11 mouse cellular contexts compared by ENCODE assay signal in genomic region chr5:113043531-113043930, GRCm38 (mm10). TPM values are rescaled to one million over a fixed set of nuclear protein-coding genes. Genes with fewer than 3 reads are reported as not detected.
A peak's percentile ranks its signal among the peaks of the same experiment; 100 is the strongest.
DNase-seq lines count a peak whose midpoint lies in the region; ATAC-seq and TF ChIP-seq lines count a peak whose summit lies in the region.
"Had no signal": no experiment of that assay in that cellular context is flagged by ENCODE, and none has a peak within 500 bp of the region (broad histone marks: within the 10 kb centered on the region; RNA-seq: fewer than 3 reads in every experiment).

No protein-coding gene starts in this region.

- ATAC-seq in hindbrain, embryonic 11.5 days (ENCODE audit: low FRiP score) = no peak
- no peak for ATAC-seq in monocyte, adult 5-6 weeks (replicated peaks; ENCODE audit: insufficient number of reproducible peaks, low FRiP score, low TSS enrichment, poor library complexity, severe bottlenecking)
- no peak for ATAC-seq in stomach, postnatal 0 days (ENCODE audit: low FRiP score, low TSS enrichment)
- ATAC-seq: midbrain, embryonic 15.5 days had no signal

- peak overlapping the region; percentile 80 for H3K27ac ChIP-seq in hindbrain, embryonic 10.5 days
- H3K27ac ChIP-seq in hindbrain, embryonic 11.5 days (ENCODE audit: low read depth, low read length) = no peak overlapping the region
- H3K27ac ChIP-seq in stomach, postnatal 0 days (replicated peaks) = no peak overlapping the region
- H3K27ac ChIP-seq: midbrain, embryonic 15.5 days had no signal

- no peak overlapping the region for H3K4me2 ChIP-seq in hindbrain, embryonic 11.5 days (replicated peaks; ENCODE audit: low read depth, low read length)
- H3K4me2 ChIP-seq in stomach, postnatal 0 days (replicated peaks; ENCODE audit: low read depth) = no peak overlapping the region
- H3K4me2 ChIP-seq: midbrain, embryonic 15.5 days had no signal

- no peak for TF ChIP-seq CTCF in stomach, postnatal 0 days (IDR thresholded peaks at IDR 0.05; ENCODE audit: low read depth)

- intact Hi-C loops in heart, postnatal 10 days (cut with DNase I) = no loop called here

- peaks cover 40% of the 10 kb centered on the region for H3K4me1 ChIP-seq in hindbrain, embryonic 10.5 days (replicated peaks)
- H3K4me1 ChIP-seq in hindbrain, embryonic 11.5 days (replicated peaks; ENCODE audit: control insufficient read depth, insufficient read depth, low read length) = peaks cover 2% of the 10 kb centered on the region; the same call in 1 of the 2 replicates
- H3K4me1 ChIP-seq in stomach, postnatal 0 days (replicated peaks; ENCODE audit: control insufficient read depth, insufficient read depth) = no peaks in the 10 kb centered on the region

- no peaks in the 10 kb centered on the region for H3K36me3 ChIP-seq in hindbrain, embryonic 10.5 days
- H3K36me3 ChIP-seq in hindbrain, embryonic 11.5 days (ENCODE audit: control insufficient read depth, insufficient read depth, low read length) = no peaks in the 10 kb centered on the region
- no peaks in the 10 kb centered on the region for H3K36me3 ChIP-seq in stomach, postnatal 0 days (ENCODE audit: control insufficient read depth, insufficient read depth, low read length)
- H3K36me3 ChIP-seq: midbrain, embryonic 15.5 days had no signal

- no peaks in the 10 kb centered on the region for H3K9me3 ChIP-seq in hindbrain, embryonic 10.5 days
- no peaks in the 10 kb centered on the region for H3K9me3 ChIP-seq in hindbrain, embryonic 11.5 days (ENCODE audit: control insufficient read depth, low read length)
- no peaks in the 10 kb centered on the region for H3K9me3 ChIP-seq in stomach, postnatal 0 days (ENCODE audit: control insufficient read depth, low read length)
- H3K9me3 ChIP-seq: midbrain, embryonic 15.5 days had no signal

- H3K27me3 ChIP-seq in hindbrain, embryonic 10.5 days (ENCODE audit: insufficient read depth, poor library complexity, severe bottlenecking) = no peaks in the 10 kb centered on the region
- no peaks in the 10 kb centered on the region for H3K27me3 ChIP-seq in hindbrain, embryonic 11.5 days (ENCODE audit: control insufficient read depth, insufficient read depth, low read length)
- H3K27me3 ChIP-seq in stomach, postnatal 0 days (ENCODE audit: control insufficient read depth, insufficient read depth, low read length) = no peaks in the 10 kb centered on the region
- H3K27me3 ChIP-seq: midbrain, embryonic 15.5 days had no signal

- WGBS in hindbrain, embryonic 10.5 days = 86% methylated on average over 8 of the region's 8 CpGs
- 88% methylated on average over 8 of the region's 8 CpGs for whole genome bisulfite sequencing in hindbrain, embryonic 11.5 days
- 76% methylated on average over 8 of the region's 8 CpGs for WGBS in stomach, postnatal 0 days

- no peak for DNase-seq in hindbrain, embryonic 10.5 days (ENCODE audit: low spot score)
- no peak for DNase-seq in hindbrain, embryonic 11.5 days (ENCODE audit: low spot score)
- peak; percentile 97 for DNase-seq in cerebellum, adult 9-10 months
- peak; percentile 54 to 60 for DNase-seq in heart, postnatal 10 days
- DNase-seq in right cerebral cortex, adult 18-20 months = peak; percentile 66
- DNase-seq in urinary bladder, postnatal 10 days (ENCODE audit: low spot score) = no peak
- no peak for DNase-seq in stomach, postnatal 0 days (ENCODE audit: low spot score)

- TF ChIP-seq EP300 in stomach, postnatal 0 days (optimal IDR thresholded peaks at IDR 0.05) = no peak

- no peak overlapping the region for H3K4me3 ChIP-seq in hindbrain, embryonic 10.5 days
- H3K4me3 ChIP-seq in hindbrain, embryonic 11.5 days (ENCODE audit: low read depth, low read length) = no peak overlapping the region
- no peak overlapping the region for H3K4me3 ChIP-seq in stomach, postnatal 0 days (ENCODE audit: low read depth, low read length)
- H3K4me3 ChIP-seq: midbrain, embryonic 15.5 days had no signal

- no peak overlapping the region for H3K9ac ChIP-seq in hindbrain, embryonic 11.5 days (ENCODE audit: low read depth, low read length)
- no peak overlapping the region for H3K9ac ChIP-seq in stomach, postnatal 0 days (ENCODE audit: low read length)
- H3K9ac ChIP-seq: midbrain, embryonic 15.5 days had no signal

RNA-seq across cellular contexts. Expression of gene Crybb2, which starts 26.4 kb away (rescaled TPM):
- polyA plus RNA-seq in hindbrain, embryonic 10.5 days (2016; fragmentation: Nextera tagmentation; extraction: Ambion mirVana) = not detected in 2 replicates
- polyA plus RNA-seq in hindbrain, embryonic 11.5 days (2014; fragmentation: Nextera tagmentation; extraction: Ambion mirVana) = not detected in 2 replicates
- not detected for total RNA-seq in heart, postnatal 10 days (2021)
- not detected in 3 replicates for total RNA-seq in monocyte, adult 5-6 weeks (2017)
- polyA plus RNA-seq in stomach, postnatal 0 days (2015; fragmentation: Nextera tagmentation; extraction: Ambion mirVana) = not detected in 2 replicates
- polyA plus RNA-seq: limb, embryonic 14.5 days; midbrain, embryonic 15.5 days; stomach, embryonic 16.5 days had no signal

RNA-seq across cellular contexts. Expression of gene Grk3, which starts 27.9 kb away (rescaled TPM):
- polyA plus RNA-seq in hindbrain, embryonic 10.5 days (2016; fragmentation: Nextera tagmentation; extraction: Ambion mirVana) = 6.0 and 6.6 TPM in 2 replicates
- polyA plus RNA-seq in hindbrain, embryonic 11.5 days (2014; fragmentation: Nextera tagmentation; extraction: Ambion mirVana) = 4.4 and 5.6 TPM in 2 replicates
- total RNA-seq in heart, postnatal 10 days (2021) = 10 to 100 TPM in 1 of 2 experiments, 1 to 10 TPM in 1; 9.1 to 17.6 TPM
- 295 to 342 TPM (median 339 TPM) in 3 replicates for total RNA-seq in monocyte, adult 5-6 weeks (2017)
- polyA plus RNA-seq in stomach, postnatal 0 days (2015; fragmentation: Nextera tagmentation; extraction: Ambion mirVana) = 4.9 and 5.2 TPM in 2 replicates

RNA-seq across cellular contexts. Expression of gene Crybb3, which starts 37.9 kb away (rescaled TPM):
- 0.25 and 0.50 TPM in 2 replicates for polyA plus RNA-seq in hindbrain, embryonic 10.5 days (2016; fragmentation: Nextera tagmentation; extraction: Ambion mirVana)
- polyA plus RNA-seq in hindbrain, embryonic 11.5 days (2014; fragmentation: Nextera tagmentation; extraction: Ambion mirVana) = 0.31 and 0.85 TPM in 2 replicates
- total RNA-seq in heart, postnatal 10 days (2021) = 1 to 10 TPM; 2.0 to 2.1 TPM
- not detected in 3 replicates for total RNA-seq in monocyte, adult 5-6 weeks (2017)
- 0.52 and 0.64 TPM in 2 replicates for polyA plus RNA-seq in stomach, postnatal 0 days (2015; fragmentation: Nextera tagmentation; extraction: Ambion mirVana)

Comparison
In these comparisons a context has a peak if more than half of its experiments do, and no peak if none do; other contexts are left out.
1. DNase-seq: peak in cerebellum, adult 9-10 months (single experiment), heart, postnatal 10 days (2 of 2) and right cerebral cortex, adult 18-20 months (single experiment); none in hindbrain, embryonic 10.5 days (single experiment), hindbrain, embryonic 11.5 days (single experiment), urinary bladder, postnatal 10 days (single experiment) and stomach, postnatal 0 days (single experiment).